Mouse (Mus musculus) ovary, adult 2 months (tissue): Measurements from ENCODE around the gene Rsad2. TPM values are rescaled to one million over a fixed set of nuclear protein-coding genes. Genes with fewer than 3 reads are reported as not detected.

Experiments
- polyA plus RNA-seq: library from polyadenylated mRNA; depleted of rRNA; stranded (reverse); fragments of >200 nt; gene quantifications from 2 replicates; pipeline ENCODE4 v1.2.3, GENCODE M21; 2012; rRNA removed

The Rsad2 gene
- polyA plus RNA-seq, result 1.2 and 1.3 TPM in 2 replicates

GRCm38 (mm10) chr12:26456028-26456698 lies at the start of gene Rsad2:
TSS of gene Rsad2 (minus strand) at chr12:26456452.

DNA sequence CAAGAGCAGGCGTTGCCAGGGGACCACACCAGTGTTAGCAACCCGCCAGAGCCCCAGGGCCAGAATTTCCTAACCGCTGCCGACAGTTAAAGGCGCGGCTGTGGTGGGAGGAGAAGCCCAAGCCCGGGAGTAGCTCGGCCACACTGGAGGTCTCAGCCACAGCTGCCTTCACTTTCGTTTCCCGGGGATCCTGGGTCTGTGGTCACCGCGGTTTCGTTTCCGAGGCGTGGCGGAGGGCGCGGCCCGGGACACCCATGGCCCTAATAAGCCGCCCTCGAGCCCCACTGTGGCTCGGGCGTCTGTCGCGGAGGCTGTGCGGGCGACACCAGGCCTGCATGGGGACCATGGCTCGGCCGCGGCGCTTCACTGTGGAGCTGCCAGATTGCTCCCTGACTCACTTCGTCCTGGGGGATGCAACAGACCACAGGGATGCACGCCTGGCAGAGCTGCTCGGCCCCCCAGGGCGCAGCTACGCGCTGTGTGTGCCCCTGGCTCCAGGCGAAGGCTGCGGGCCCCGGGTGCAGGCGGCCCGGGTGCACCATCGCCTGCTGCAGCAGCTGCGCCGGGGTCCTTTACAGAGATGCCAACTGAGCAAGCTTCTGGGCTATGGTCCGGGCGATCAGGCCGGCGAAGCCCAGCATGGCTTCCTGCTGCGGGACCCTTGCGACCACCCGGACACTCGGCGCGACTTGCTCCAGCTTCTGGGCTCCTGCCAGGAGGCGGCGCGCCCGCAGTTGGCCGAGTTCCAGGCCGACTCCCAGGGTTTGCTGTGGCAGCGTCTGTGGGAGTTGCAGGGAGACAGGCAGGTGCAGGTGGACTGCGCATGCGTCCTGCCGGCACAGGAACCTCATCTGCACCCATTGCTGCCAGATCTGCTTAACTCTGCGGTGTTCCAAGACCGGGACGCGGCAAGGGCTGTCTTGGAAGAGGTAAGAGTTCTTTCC lies 13.1 kb upstream of the Rsad2 start, which contains the start of gene Cmpk2:
Gene Cmpk2, plus strand, starts transcription at position 107 of the 944 bp plus-strand sequence.

DNA sequence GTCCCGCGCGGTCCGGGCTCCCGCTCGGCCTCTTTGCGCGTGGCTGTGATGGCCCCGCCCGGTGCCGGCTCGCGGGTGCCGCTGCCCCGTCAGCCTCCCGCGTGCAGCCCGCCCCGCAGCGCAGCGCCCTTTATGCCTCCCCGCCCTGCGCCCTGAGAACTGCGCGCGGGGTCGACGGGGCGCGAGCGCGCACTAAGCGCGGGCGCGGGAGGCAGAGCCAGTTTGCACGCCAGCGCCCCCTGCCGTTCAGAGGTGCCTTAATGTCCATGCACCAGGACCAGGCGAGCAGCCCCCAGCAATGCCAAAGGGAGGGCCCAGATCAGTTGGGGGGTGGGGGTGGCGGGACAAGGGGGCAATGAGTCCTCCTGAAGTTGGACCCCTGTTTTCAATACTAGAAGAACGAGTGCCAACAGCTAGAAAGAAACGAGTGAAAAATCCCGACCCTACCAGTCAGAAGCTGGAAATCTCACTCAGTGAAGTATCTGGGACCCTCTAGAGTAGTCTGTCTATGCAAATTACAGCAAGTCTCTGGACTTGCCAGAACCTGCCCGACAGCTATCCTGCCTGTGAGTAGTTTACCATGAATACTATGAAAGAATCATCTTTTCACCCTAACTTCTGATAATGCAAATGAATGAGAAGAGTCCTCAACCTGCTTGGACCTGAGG lies 41.0 kb downstream of the Rsad2 start, which contains the start of gene Rnf144a:
Gene Rnf144a, minus strand, starts transcription at position 151 of the 668 bp plus-strand sequence.

Other genes starting within 250 kb of the Rsad2 start
- gene Rnf144a, start 41.2 kb downstream of the Rsad2 start, polyA plus RNA-seq, result 16.6 and 17.9 TPM in 2 replicates
- 10.0 and 12.3 TPM in 2 replicates for gene Cmpk2, start 12.8 kb upstream of the Rsad2 start, polyA plus RNA-seq